Mouse (Mus musculus): ENCODE measurements around the gene Phf21a. TPM values are rescaled to one million over a fixed set of nuclear protein-coding genes. Genes with fewer than 3 reads are reported as not detected.
A peak's percentile ranks its signal among the peaks of the same experiment; 100 is the strongest.
"Not testable (repeated sequence)": the region's sequence is repeated elsewhere in the genome, so short reads cannot be mapped to it uniquely, and the experiment has no call there.

Gene Phf21a
- polyA plus RNA-seq, 1 experiment from 2014 or later = 37.6 TPM

- no peaks in the 10 kb centered on the region for H3K9me3 ChIP-seq (replicated peaks)
- H3K36me3 ChIP-seq = no peaks in the 10 kb centered on the region
- H3K4me2 ChIP-seq (replicated peaks) = peak overlapping the region; percentile 47
- no peaks in the 10 kb centered on the region for H3K27me3 ChIP-seq
- H3K4me3 ChIP-seq (replicated peaks) = peak overlapping the region; percentile 33
- H3K9ac ChIP-seq = peak overlapping the region; percentile 15; the same call in 1 of the 2 replicates
- peak overlapping the region; percentile 53 for H3K27ac ChIP-seq (replicated peaks)
- peaks cover 50% of the 10 kb centered on the region for H3K4me1 ChIP-seq
- ATAC-seq (ENCODE audit: insufficient number of reproducible peaks, low FRiP score, low TSS enrichment, low read depth) = no peak
- WGBS = 3% methylated on average over 26 of the region's 26 CpGs
Observed at GRCm38 (mm10) chr2:92392318-92393264, 299.7 kb downstream of the Phf21a start.

GRCm38 (mm10) chr2:92395535-92395934 lies 302.6 kb downstream of the Phf21a start:
- H3K4me3 ChIP-seq (replicated peaks) = no peak overlapping the region
- H3K9ac ChIP-seq = no peak overlapping the region
- no peaks in the 10 kb centered on the region for H3K36me3 ChIP-seq
- peaks cover 26% of the 10 kb centered on the region for H3K4me1 ChIP-seq
- no peaks in the 10 kb centered on the region for H3K9me3 ChIP-seq (replicated peaks)
- H3K27ac ChIP-seq (replicated peaks) = no peak overlapping the region
- no peak for ATAC-seq (ENCODE audit: insufficient number of reproducible peaks, low FRiP score, low TSS enrichment, low read depth)
- H3K4me2 ChIP-seq (replicated peaks) = no peak overlapping the region
- peaks cover 3% of the 10 kb centered on the region; the same call in 1 of the 2 replicates for H3K27me3 ChIP-seq
- WGBS = 78% methylated on average over 3 of the region's 3 CpGs

- Histone ChIP-seq H3K27me3 (peaks cover 7% of the 10 kb centered on the region; the same call in 1 of the 2 replicates), H3K27ac (replicated peaks) (no peak overlapping the region), H3K36me3 (no peaks in the 10 kb centered on the region), H3K9ac (no peak overlapping the region), H3K4me3 (replicated peaks) (no peak overlapping the region), H3K4me1 (peaks cover 17% of the 10 kb centered on the region), H3K4me2 (replicated peaks) (no peak overlapping the region), H3K9me3 (replicated peaks) (no peaks in the 10 kb centered on the region)
- no peak for ATAC-seq (ENCODE audit: insufficient number of reproducible peaks, low FRiP score, low TSS enrichment, low read depth)
- 76% methylated on average over 1 of the region's 1 CpGs for WGBS
Observed at GRCm38 (mm10) chr2:92397436-92397835, 304.5 kb downstream of the Phf21a start.

- not testable (repeated sequence) for ATAC-seq (ENCODE audit: insufficient number of reproducible peaks, low FRiP score, low TSS enrichment, low read depth); H3K27me3 ChIP-seq; H3K9ac ChIP-seq; H3K4me1 ChIP-seq; H3K4me3 ChIP-seq (replicated peaks); H3K27ac ChIP-seq (replicated peaks); H3K9me3 ChIP-seq (replicated peaks); H3K4me2 ChIP-seq (replicated peaks)
- H3K36me3 ChIP-seq = peaks cover 13% of the 10 kb centered on the region
- WGBS = 66% methylated on average over 3 of the region's 4 CpGs
Observed at GRCm38 (mm10) chr2:92399877-92400276, 307.0 kb downstream of the Phf21a start.

- WGBS = 2% methylated on average over 21 of the region's 22 CpGs
- Histone ChIP-seq H3K4me2 (replicated peaks) (peak overlapping the region; percentile 90), H3K4me3 (replicated peaks) (peak overlapping the region; percentile 61), H3K27me3 (peaks cover 7% of the 10 kb centered on the region; the same call in 1 of the 2 replicates), H3K36me3 (peaks cover 21% of the 10 kb centered on the region), H3K9ac (peak overlapping the region; percentile 53), H3K4me1 (peaks cover 10% of the 10 kb centered on the region), H3K27ac (replicated peaks) (no peak overlapping the region), H3K9me3 (replicated peaks) (no peaks in the 10 kb centered on the region)
- no peak for ATAC-seq (ENCODE audit: insufficient number of reproducible peaks, low FRiP score, low TSS enrichment, low read depth)
Observed at GRCm38 (mm10) chr2:92400682-92401081, 307.8 kb downstream of the Phf21a start.

GRCm38 (mm10) chr2:92401091-92401561 lies 308.2 kb downstream of the Phf21a start, which contains the start of gene Mapk8ip1:
Gene Mapk8ip1, minus strand, starts transcription at chr2:92401263.
- peak within 1 kb of the TSS; percentile 61 for H3K4me3 ChIP-seq (replicated peaks)
- H3K9me3 ChIP-seq (replicated peaks) = no peaks in the 10 kb centered on the region
- peaks cover 25% of the 10 kb centered on the region for H3K36me3 ChIP-seq
- H3K4me2 ChIP-seq (replicated peaks) = peak within 1 kb of the TSS; percentile 90
- peak; percentile 18; the same call in 1 of the 2 replicates for ATAC-seq (ENCODE audit: insufficient number of reproducible peaks, low FRiP score, low TSS enrichment, low read depth)
- H3K9ac ChIP-seq = peak within 1 kb of the TSS; percentile 53
- H3K27ac ChIP-seq (replicated peaks) = no peak within 1 kb of the TSS
- H3K4me1 ChIP-seq = peaks cover 10% of the 10 kb centered on the region
- WGBS = 5% methylated on average over 13 of the region's 59 CpGs
- peaks cover 7% of the 10 kb centered on the region; the same call in 1 of the 2 replicates for H3K27me3 ChIP-seq

- no peak overlapping the region for H3K27ac ChIP-seq (replicated peaks)
- H3K4me2 ChIP-seq (replicated peaks) = no peak overlapping the region
- 79% methylated on average over 4 of the region's 4 CpGs for WGBS
- H3K4me3 ChIP-seq (replicated peaks) = no peak overlapping the region
- no peaks in the 10 kb centered on the region for H3K9me3 ChIP-seq (replicated peaks)
- H3K9ac ChIP-seq = no peak overlapping the region
- H3K4me1 ChIP-seq = peaks cover 10% of the 10 kb centered on the region
- peaks cover 40% of the 10 kb centered on the region for H3K36me3 ChIP-seq
- H3K27me3 ChIP-seq = peaks cover 7% of the 10 kb centered on the region; the same call in 1 of the 2 replicates
- no peak for ATAC-seq (ENCODE audit: insufficient number of reproducible peaks, low FRiP score, low TSS enrichment, low read depth)
Observed at GRCm38 (mm10) chr2:92402591-92403326, 309.8 kb downstream of the Phf21a start.

- H3K27me3 ChIP-seq = peaks cover 7% of the 10 kb centered on the region; the same call in 1 of the 2 replicates
- ATAC-seq (ENCODE audit: insufficient number of reproducible peaks, low FRiP score, low TSS enrichment, low read depth) = no peak
- no peak overlapping the region for H3K9ac ChIP-seq
- WGBS = 85% methylated on average over 5 of the region's 5 CpGs
- no peaks in the 10 kb centered on the region for H3K9me3 ChIP-seq (replicated peaks)
- H3K36me3 ChIP-seq = peaks cover 51% of the 10 kb centered on the region
- no peak overlapping the region for H3K27ac ChIP-seq (replicated peaks)
- H3K4me3 ChIP-seq (replicated peaks) = no peak overlapping the region
- H3K4me1 ChIP-seq = peaks cover 10% of the 10 kb centered on the region
- H3K4me2 ChIP-seq (replicated peaks) = no peak overlapping the region
Observed at GRCm38 (mm10) chr2:92403776-92404319, 310.9 kb downstream of the Phf21a start.

GRCm38 (mm10) chr2:92404737-92405136 lies 311.8 kb downstream of the Phf21a start:
- peaks cover 10% of the 10 kb centered on the region for H3K4me1 ChIP-seq
- H3K27ac ChIP-seq (replicated peaks) = no peak overlapping the region
- H3K36me3 ChIP-seq = peaks cover 60% of the 10 kb centered on the region
- no peaks in the 10 kb centered on the region for H3K9me3 ChIP-seq (replicated peaks)
- no peak for ATAC-seq (ENCODE audit: insufficient number of reproducible peaks, low FRiP score, low TSS enrichment, low read depth)
- WGBS = 77% methylated on average over 6 of the region's 6 CpGs
- H3K4me3 ChIP-seq (replicated peaks) = no peak overlapping the region
- H3K9ac ChIP-seq = no peak overlapping the region
- peaks cover 7% of the 10 kb centered on the region; the same call in 1 of the 2 replicates for H3K27me3 ChIP-seq
- H3K4me2 ChIP-seq (replicated peaks) = no peak overlapping the region

- WGBS = 92% methylated on average over 7 of the region's 7 CpGs
- H3K36me3 ChIP-seq = peaks cover 69% of the 10 kb centered on the region
- no peak overlapping the region for H3K4me3 ChIP-seq (replicated peaks)
- H3K9ac ChIP-seq = no peak overlapping the region
- H3K4me1 ChIP-seq = peaks cover 6% of the 10 kb centered on the region
- H3K4me2 ChIP-seq (replicated peaks) = no peak overlapping the region
- no peak for ATAC-seq (ENCODE audit: insufficient number of reproducible peaks, low FRiP score, low TSS enrichment, low read depth)
- H3K27me3 ChIP-seq = peaks cover 2% of the 10 kb centered on the region; the same call in 1 of the 2 replicates
- no peak overlapping the region for H3K27ac ChIP-seq (replicated peaks)
- H3K9me3 ChIP-seq (replicated peaks) = no peaks in the 10 kb centered on the region
Observed at GRCm38 (mm10) chr2:92405687-92406086, 312.8 kb downstream of the Phf21a start.

Data from embryonic facial prominence, embryonic 15.5 days (tissue).